In genomic region chr1:117519498-117520032, GRCm38 (mm10) we compare ENCODE assay signal across 9 mouse cellular contexts.
DNase-seq lines count a peak whose midpoint lies in the region; ATAC-seq and TF ChIP-seq lines count a peak whose summit lies in the region.
"Had no signal": no experiment of that assay in that cellular context is flagged by ENCODE, and none has a peak within 500 bp of the region (broad histone marks: within the 10 kb centered on the region; RNA-seq: fewer than 3 reads in every experiment).

No protein-coding gene starts in this region.

- no peaks in the 10 kb centered on the region for H3K4me1 ChIP-seq in forebrain, postnatal 0 days (ENCODE audit: insufficient read depth)
- H3K4me1 ChIP-seq in midbrain, embryonic 12.5 days = no peaks in the 10 kb centered on the region
- H3K4me1 ChIP-seq: heart, embryonic 13.5 days had no signal

- TF ChIP-seq CTCF in forebrain, postnatal 0 days (IDR thresholded peaks at IDR 0.05; ENCODE audit: low read depth) = peak; percentile 84

- ATAC-seq in forebrain, postnatal 0 days = peak; percentile 64
- ATAC-seq in midbrain, embryonic 12.5 days (ENCODE audit: low FRiP score, low read depth) = peak; percentile 63

- H3K9me3 ChIP-seq in forebrain, postnatal 0 days (ENCODE audit: low read length) = no peaks in the 10 kb centered on the region
- no peaks in the 10 kb centered on the region for H3K9me3 ChIP-seq in midbrain, embryonic 12.5 days
- H3K9me3 ChIP-seq: heart, embryonic 13.5 days had no signal

- no peak overlapping the region for H3K4me2 ChIP-seq in forebrain, postnatal 0 days (ENCODE audit: low read depth)
- no peak overlapping the region for H3K4me2 ChIP-seq in midbrain, embryonic 12.5 days (replicated peaks)
- H3K4me2 ChIP-seq: heart, embryonic 13.5 days had no signal

- H3K27me3 ChIP-seq in forebrain, postnatal 0 days (ENCODE audit: insufficient read depth, low read length) = no peaks in the 10 kb centered on the region
- H3K27me3 ChIP-seq in midbrain, embryonic 12.5 days = no peaks in the 10 kb centered on the region
- H3K27me3 ChIP-seq: heart, embryonic 13.5 days had no signal

- DNase-seq in kidney, adult 18-20 months = peak; percentile 2
- no peak for DNase-seq in kidney, adult 11 months
- peak; percentile 3 for DNase-seq in Muller cell, postnatal 12 days (ENCODE audit: inconsistent ontology term)
- DNase-seq in forebrain, postnatal 0 days = peak; percentile 66
- no peak for DNase-seq in heart, adult 9 months (ENCODE audit: low spot score in 2 of 2)
- DNase-seq in heart, adult 8-10 months (ENCODE audit: low spot score) = no peak
- DNase-seq in thymus, postnatal 36 days = no peak

- 21% methylated on average over 5 of the region's 5 CpGs for WGBS in forebrain, postnatal 0 days
- WGBS in midbrain, embryonic 12.5 days = 23% methylated on average over 5 of the region's 5 CpGs

- H3K36me3 ChIP-seq in forebrain, postnatal 0 days (ENCODE audit: insufficient read depth) = no peaks in the 10 kb centered on the region
- H3K36me3 ChIP-seq in midbrain, embryonic 12.5 days = no peaks in the 10 kb centered on the region
- H3K36me3 ChIP-seq: heart, embryonic 13.5 days had no signal

- no peak overlapping the region for H3K27ac ChIP-seq in forebrain, postnatal 0 days (ENCODE audit: low read depth, low read length)
- H3K27ac ChIP-seq in midbrain, embryonic 12.5 days (replicated peaks) = no peak overlapping the region
- H3K27ac ChIP-seq: heart, embryonic 13.5 days had no signal

- no peak overlapping the region for H3K9ac ChIP-seq in forebrain, postnatal 0 days
- no peak overlapping the region for H3K9ac ChIP-seq in midbrain, embryonic 12.5 days (replicated peaks)
- H3K9ac ChIP-seq: heart, embryonic 13.5 days had no signal

- no peak overlapping the region for H3K4me3 ChIP-seq in forebrain, postnatal 0 days (ENCODE audit: low read depth, low read length)
- no peak overlapping the region for H3K4me3 ChIP-seq in midbrain, embryonic 12.5 days
- H3K4me3 ChIP-seq: heart, embryonic 13.5 days had no signal

Comparison
In these comparisons a context has a peak if more than half of its experiments do, and no peak if none do; other contexts are left out.
1. DNase-seq: peak in kidney, adult 18-20 months (single experiment), Muller cell, postnatal 12 days (single experiment) and forebrain, postnatal 0 days (single experiment); none in kidney, adult 11 months (single experiment), heart, adult 9 months (0 of 2), heart, adult 8-10 months (single experiment) and thymus, postnatal 36 days (0 of 2).